Mouse (Mus musculus): ENCODE data around the gene Hdac5. TPM values are rescaled to one million over a fixed set of nuclear protein-coding genes. Genes with fewer than 3 reads are reported as not detected.

Gene Hdac5
- polyA plus RNA-seq, 1 experiment from 2014 or later: 129 TPM

- WGBS: 66% methylated on average over 6 of the region's 6 CpGs
- peaks cover 11% of the 10 kb centered on the region; the same call in 1 of the 2 replicates for H3K36me3 ChIP-seq
Measured at GRCm38 (mm10) chr11:102220451-102220850, 9.5 kb downstream of the Hdac5 start.

GRCm38 (mm10) chr11:102219994-102220346 lies 10.0 kb downstream of the Hdac5 start:
- H3K27ac ChIP-seq (replicated peaks): peak overlapping the region; percentile 93
- no peak overlapping the region for H3K9ac ChIP-seq (replicated peaks)
- H3K27me3 ChIP-seq: no peaks in the 10 kb centered on the region
- no peak for ATAC-seq (replicated peaks)
- peaks cover 81% of the 10 kb centered on the region for H3K4me1 ChIP-seq
- 77% methylated on average over 4 of the region's 4 CpGs for WGBS
- no peak overlapping the region for H3K4me3 ChIP-seq
- no peak overlapping the region for H3K4me2 ChIP-seq (replicated peaks)
- peaks cover 11% of the 10 kb centered on the region; the same call in 1 of the 2 replicates for H3K36me3 ChIP-seq
- H3K9me3 ChIP-seq: no peaks in the 10 kb centered on the region

More at GRCm38 (mm10) chr11:102220451-102220850, 9.5 kb downstream of the Hdac5 start:
- H3K27me3 ChIP-seq: no peaks in the 10 kb centered on the region
- H3K4me1 ChIP-seq: peaks cover 81% of the 10 kb centered on the region
- H3K27ac ChIP-seq (replicated peaks): 0 out of 2 replicates have a peak overlapping the region, but pooled peaks have one; percentile 93
- ATAC-seq (replicated peaks): no peak
- no peak overlapping the region for H3K9ac ChIP-seq (replicated peaks)
- H3K9me3 ChIP-seq: no peaks in the 10 kb centered on the region
- H3K4me3 ChIP-seq: no peak overlapping the region
- H3K4me2 ChIP-seq (replicated peaks): no peak overlapping the region

GRCm38 (mm10) chr11:102219247-102219993 lies 10.5 kb downstream of the Hdac5 start:
- no peaks in the 10 kb centered on the region for H3K27me3 ChIP-seq
- peak overlapping the region; percentile 30; the same call in 1 of the 2 replicates for H3K4me3 ChIP-seq
- H3K27ac ChIP-seq (replicated peaks): peak overlapping the region; percentile 93
- 51% methylated on average over 14 of the region's 14 CpGs for WGBS
- no peaks in the 10 kb centered on the region for H3K9me3 ChIP-seq
- H3K4me1 ChIP-seq: peaks cover 81% of the 10 kb centered on the region
- peaks cover 11% of the 10 kb centered on the region; the same call in 1 of the 2 replicates for H3K36me3 ChIP-seq
- peak overlapping the region; percentile 50 for H3K4me2 ChIP-seq (replicated peaks)
- peak; percentile 17; the same call in 1 of the 2 replicates for ATAC-seq (replicated peaks)
- peak overlapping the region; percentile 37 for H3K9ac ChIP-seq (replicated peaks)

GRCm38 (mm10) chr11:102218783-102219182 lies 11.2 kb downstream of the Hdac5 start:
- 0% methylated on average over 10 of the region's 10 CpGs for WGBS
- Histone ChIP-seq H3K9me3 (no peaks in the 10 kb centered on the region), H3K4me3 (peak overlapping the region; percentile 30), H3K27me3 (no peaks in the 10 kb centered on the region), H3K4me1 (peaks cover 81% of the 10 kb centered on the region), H3K4me2 (replicated peaks) (peak overlapping the region; percentile 50), H3K9ac (replicated peaks) (peak overlapping the region; percentile 37), H3K36me3 (peaks cover 11% of the 10 kb centered on the region; the same call in 1 of the 2 replicates), H3K27ac (replicated peaks) (peak overlapping the region; percentile 93)
- peak; percentile 90 for ATAC-seq (replicated peaks)

- Histone ChIP-seq H3K27me3 (no peaks in the 10 kb centered on the region), H3K9ac (replicated peaks) (peak overlapping the region; percentile 37), H3K4me2 (replicated peaks) (peak overlapping the region; percentile 50), H3K27ac (replicated peaks) (peak overlapping the region; percentile 93), H3K4me1 (peaks cover 76% of the 10 kb centered on the region), H3K36me3 (peaks cover 10% of the 10 kb centered on the region; the same call in 1 of the 2 replicates), H3K9me3 (no peaks in the 10 kb centered on the region), H3K4me3 (peak overlapping the region; percentile 30)
- 75% methylated on average over 7 of the region's 7 CpGs for WGBS
- ATAC-seq (replicated peaks): no peak
Measured at GRCm38 (mm10) chr11:102217876-102218430, 12.0 kb downstream of the Hdac5 start.

GRCm38 (mm10) chr11:102217396-102217795 lies 12.6 kb downstream of the Hdac5 start:
- Histone ChIP-seq H3K27ac (replicated peaks) (no peak overlapping the region), H3K4me3 (no peak overlapping the region), H3K4me2 (replicated peaks) (no peak overlapping the region), H3K4me1 (peaks cover 74% of the 10 kb centered on the region), H3K9me3 (no peaks in the 10 kb centered on the region), H3K36me3 (0 out of 2 replicates have a peak, but pooled peaks cover 5% of the 10 kb centered on the region), H3K9ac (replicated peaks) (no peak overlapping the region), H3K27me3 (no peaks in the 10 kb centered on the region)
- ATAC-seq (replicated peaks): no peak
- 71% methylated on average over 6 of the region's 6 CpGs for WGBS

GRCm38 (mm10) chr11:102216886-102217240 lies 13.1 kb downstream of the Hdac5 start:
- Histone ChIP-seq H3K27ac (replicated peaks) (no peak overlapping the region), H3K4me1 (peaks cover 79% of the 10 kb centered on the region), H3K4me3 (no peak overlapping the region), H3K27me3 (no peaks in the 10 kb centered on the region), H3K9ac (replicated peaks) (no peak overlapping the region), H3K4me2 (replicated peaks) (0 out of 2 replicates have a peak overlapping the region, but pooled peaks have one; percentile 1), H3K36me3 (0 out of 2 replicates have a peak, but pooled peaks cover 4% of the 10 kb centered on the region), H3K9me3 (no peaks in the 10 kb centered on the region)
- 58% methylated on average over 5 of the region's 5 CpGs for WGBS
- no peak for ATAC-seq (replicated peaks)

- Histone ChIP-seq H3K4me3 (no peak overlapping the region), H3K27ac (replicated peaks) (0 out of 2 replicates have a peak overlapping the region, but pooled peaks have one; percentile 3), H3K4me1 (peaks cover 85% of the 10 kb centered on the region), H3K4me2 (replicated peaks) (0 out of 2 replicates have a peak overlapping the region, but pooled peaks have one; percentile 1), H3K9me3 (no peaks in the 10 kb centered on the region), H3K27me3 (no peaks in the 10 kb centered on the region), H3K9ac (replicated peaks) (no peak overlapping the region), H3K36me3 (peaks cover 2% of the 10 kb centered on the region; the same call in 1 of the 2 replicates)
- no peak for ATAC-seq (replicated peaks)
- WGBS: 41% methylated on average over 12 of the region's 12 CpGs
Measured at GRCm38 (mm10) chr11:102216056-102216885, 13.7 kb downstream of the Hdac5 start.

- no peaks in the 10 kb centered on the region for H3K9me3 ChIP-seq
- peaks cover 3% of the 10 kb centered on the region; the same call in 1 of the 2 replicates for H3K36me3 ChIP-seq
- no peak overlapping the region for H3K4me2 ChIP-seq (replicated peaks)
- 81% methylated on average over 11 of the region's 11 CpGs for WGBS
- peaks cover 83% of the 10 kb centered on the region for H3K4me1 ChIP-seq
- no peaks in the 10 kb centered on the region for H3K27me3 ChIP-seq
- no peak for ATAC-seq (replicated peaks)
- 0 out of 2 replicates have a peak overlapping the region, but pooled peaks have one; percentile 3 for H3K27ac ChIP-seq (replicated peaks)
- H3K4me3 ChIP-seq: no peak overlapping the region
- no peak overlapping the region for H3K9ac ChIP-seq (replicated peaks)
Measured at GRCm38 (mm10) chr11:102215511-102215910, 14.5 kb downstream of the Hdac5 start.

- peaks cover 84% of the 10 kb centered on the region for H3K4me1 ChIP-seq
- H3K36me3 ChIP-seq: peaks cover 3% of the 10 kb centered on the region; the same call in 1 of the 2 replicates
- ATAC-seq (replicated peaks): no peak
- H3K9me3 ChIP-seq: no peaks in the 10 kb centered on the region
- no peaks in the 10 kb centered on the region for H3K27me3 ChIP-seq
- WGBS: 58% methylated on average over 10 of the region's 10 CpGs
- H3K27ac ChIP-seq (replicated peaks): no peak overlapping the region; the same call in 1 of the 2 replicates
- H3K4me3 ChIP-seq: no peak overlapping the region
- no peak overlapping the region for H3K4me2 ChIP-seq (replicated peaks)
- no peak overlapping the region for H3K9ac ChIP-seq (replicated peaks)
Measured at GRCm38 (mm10) chr11:102214430-102215156, 15.4 kb downstream of the Hdac5 start.

- Histone ChIP-seq H3K9me3 (no peaks in the 10 kb centered on the region), H3K9ac (replicated peaks) (no peak overlapping the region), H3K36me3 (peaks cover 3% of the 10 kb centered on the region; the same call in 1 of the 2 replicates), H3K4me2 (replicated peaks) (no peak overlapping the region), H3K27me3 (no peaks in the 10 kb centered on the region), H3K4me3 (no peak overlapping the region), H3K27ac (replicated peaks) (no peak overlapping the region), H3K4me1 (peaks cover 82% of the 10 kb centered on the region)
- WGBS: 47% methylated on average over 18 of the region's 18 CpGs
- no peak for ATAC-seq (replicated peaks)
Measured at GRCm38 (mm10) chr11:102211936-102212341, 18.0 kb downstream of the Hdac5 start.

Data from forebrain, embryonic 15.5 days (tissue).